Mouse (Mus musculus): Measurements from ENCODE around the gene Fscn2.

DNA sequence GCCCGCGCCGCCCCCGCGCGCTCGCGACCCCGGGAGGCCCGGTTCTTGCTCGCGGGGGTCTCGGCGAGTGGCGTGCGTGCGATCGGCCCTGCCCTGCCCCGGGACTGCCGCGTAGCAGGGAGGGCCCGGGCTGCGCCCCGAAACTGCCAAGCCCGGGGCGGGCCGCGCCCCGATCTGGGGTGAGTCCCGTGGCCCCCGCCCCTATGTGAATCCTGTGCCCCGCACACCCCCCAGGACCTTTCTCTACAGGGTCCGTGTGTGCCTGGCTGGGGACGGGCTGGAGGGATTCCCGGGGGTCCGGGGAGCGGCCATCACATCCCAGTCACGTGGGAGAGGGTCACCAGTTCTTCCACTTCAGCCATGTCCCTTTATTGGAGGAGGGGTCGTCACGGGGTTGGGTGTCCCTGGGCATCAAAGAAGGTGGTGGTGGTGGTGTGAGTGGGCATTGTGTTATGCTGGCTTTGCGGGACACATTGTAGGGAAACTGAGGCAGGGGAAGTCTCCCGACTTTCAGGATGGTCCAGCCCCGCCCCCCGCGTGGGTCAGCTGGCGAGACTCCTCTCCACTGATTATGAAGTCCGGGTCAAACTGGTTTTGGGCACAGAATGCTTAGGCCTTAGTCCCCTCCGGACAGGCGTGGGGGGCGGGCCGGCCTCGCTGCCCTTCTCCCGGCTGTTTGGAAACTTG is 12.5 kb upstream of the Fscn2 start:
- TF ChIP-seq CTCF (conservative IDR thresholded peaks at IDR 0.05 in 1 of 2, IDR thresholded peaks at IDR 0.05 in 1 of 2; ENCODE audit: low read depth in 2 of 2, low read length in 2 of 2) (no peak), POLR2A (IDR thresholded peaks at IDR 0.05; ENCODE audit: low read depth, low read length) (no peak; the same call in 1 of the 2 replicates), SIN3A (IDR thresholded peaks at IDR 0.05; ENCODE audit: low read length) (peak; percentile 44; the same call in 1 of the 2 replicates), POLR2AphosphoS2 (IDR thresholded peaks at IDR 0.05; ENCODE audit: low read depth, low read length) (no peak), E2F4 (IDR thresholded peaks at IDR 0.05; ENCODE audit: insufficient replicate concordance, low read depth, low read length) (no peak), RCOR1 (conservative IDR thresholded peaks at IDR 0.05; ENCODE audit: low read depth, low read length) (no peak), UBTF (IDR thresholded peaks at IDR 0.05; ENCODE audit: low read depth, low read length) (0 out of 2 replicates have a peak, but pooled peaks have one; percentile 27), MAX (IDR thresholded peaks at IDR 0.05; ENCODE audit: low read length) (peak; percentile 87; the same call in 1 of the 2 replicates), KAT2A (IDR thresholded peaks at IDR 0.05; ENCODE audit: insufficient replicate concordance, low read length) (no peak), NELFE (IDR thresholded peaks at IDR 0.05; ENCODE audit: low read depth, low read length) (no peak), USF1 (IDR thresholded peaks at IDR 0.05; ENCODE audit: low read depth, low read length) (peak; percentile 81), ELF1 (IDR thresholded peaks at IDR 0.05; ENCODE audit: low read depth, low read length) (0 out of 2 replicates have a peak, but pooled peaks have one; percentile 5)
